Mouse (Mus musculus): ENCODE data around the gene Slc32a1. TPM values are rescaled to one million over a fixed set of nuclear protein-coding genes. Genes with fewer than 3 reads are reported as not detected.

Slc32a1 gene
- total RNA-seq, 2 experiments from 2014 or later = not detected

DNA sequence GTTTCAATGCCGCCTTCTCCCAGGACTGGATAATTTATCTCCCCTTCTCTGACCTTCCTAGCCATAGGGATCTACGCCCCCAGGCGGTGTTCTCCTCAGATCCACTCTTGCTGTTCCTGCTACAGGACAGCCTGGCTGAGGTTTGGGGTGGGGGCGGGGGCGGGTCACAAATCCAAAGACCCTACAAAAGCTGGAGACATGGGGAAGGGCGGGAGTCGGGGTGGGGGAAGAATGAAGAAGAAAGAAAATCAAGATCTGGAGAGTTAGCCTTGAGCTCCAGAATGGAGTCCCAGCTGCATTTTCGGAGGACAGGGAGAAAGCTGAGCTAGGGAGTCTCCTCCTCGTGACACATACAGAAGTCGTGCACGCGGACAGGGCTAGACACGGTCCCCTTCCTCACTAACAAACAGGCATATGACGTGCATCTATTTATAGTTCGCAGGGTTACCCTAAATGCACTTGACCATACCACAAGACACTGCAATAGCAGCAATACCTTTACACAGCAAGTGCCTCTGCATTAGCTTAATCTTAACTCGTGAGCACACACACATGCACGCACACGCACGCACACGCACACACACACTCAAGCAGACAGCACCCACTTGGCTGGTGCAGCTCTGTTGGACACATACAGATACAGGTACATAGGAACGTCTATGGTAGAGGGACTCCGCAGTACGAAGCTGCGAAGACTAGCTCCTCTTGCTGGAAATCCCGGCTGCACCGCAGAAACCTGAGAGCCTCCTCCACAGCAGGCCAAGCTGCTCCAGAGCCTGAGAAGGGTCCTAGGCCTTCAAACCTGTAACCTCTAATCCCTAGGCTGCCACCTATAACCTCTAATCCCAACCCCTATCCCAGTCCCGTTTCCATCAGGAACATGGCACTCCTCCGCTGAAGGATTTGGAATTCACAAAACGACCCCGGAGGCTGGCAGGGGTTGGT, 1.4 kb downstream of the Slc32a1 start:
- no peak for ATAC-seq (ENCODE audit: poor library complexity, severe bottlenecking)

DNA sequence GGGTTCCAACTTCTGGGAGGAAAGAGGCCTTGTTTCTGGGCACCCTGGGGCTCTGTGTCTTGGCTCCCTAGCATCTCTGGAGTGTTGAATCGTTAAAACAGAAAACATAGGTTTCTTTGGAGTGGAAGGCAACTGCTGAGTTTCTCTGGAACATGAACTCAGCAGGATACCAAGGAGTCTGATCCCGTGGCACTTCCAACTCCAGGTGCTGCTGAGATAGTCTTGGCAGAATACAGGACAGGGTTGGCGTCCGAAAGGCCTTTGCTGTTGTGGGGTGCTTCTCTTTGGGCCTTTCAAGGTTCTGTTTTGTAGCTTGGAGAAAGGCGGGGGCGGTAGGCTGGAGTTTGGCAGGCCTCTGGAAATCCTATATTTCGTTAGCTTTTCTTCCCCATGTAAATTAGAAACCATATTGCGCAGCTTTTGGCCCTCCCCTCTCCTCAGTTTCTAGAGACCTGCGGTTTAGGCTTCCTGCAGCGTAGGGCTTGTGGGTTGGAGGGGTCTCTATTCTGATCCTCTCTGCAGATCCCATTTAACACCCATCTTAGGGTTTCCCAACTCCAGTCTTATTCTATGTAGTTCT, 2.2 kb downstream of the Slc32a1 start:
- 0 out of 2 replicates have a peak, but pooled peaks have one; percentile 3 for ATAC-seq (ENCODE audit: poor library complexity, severe bottlenecking)

DNA sequence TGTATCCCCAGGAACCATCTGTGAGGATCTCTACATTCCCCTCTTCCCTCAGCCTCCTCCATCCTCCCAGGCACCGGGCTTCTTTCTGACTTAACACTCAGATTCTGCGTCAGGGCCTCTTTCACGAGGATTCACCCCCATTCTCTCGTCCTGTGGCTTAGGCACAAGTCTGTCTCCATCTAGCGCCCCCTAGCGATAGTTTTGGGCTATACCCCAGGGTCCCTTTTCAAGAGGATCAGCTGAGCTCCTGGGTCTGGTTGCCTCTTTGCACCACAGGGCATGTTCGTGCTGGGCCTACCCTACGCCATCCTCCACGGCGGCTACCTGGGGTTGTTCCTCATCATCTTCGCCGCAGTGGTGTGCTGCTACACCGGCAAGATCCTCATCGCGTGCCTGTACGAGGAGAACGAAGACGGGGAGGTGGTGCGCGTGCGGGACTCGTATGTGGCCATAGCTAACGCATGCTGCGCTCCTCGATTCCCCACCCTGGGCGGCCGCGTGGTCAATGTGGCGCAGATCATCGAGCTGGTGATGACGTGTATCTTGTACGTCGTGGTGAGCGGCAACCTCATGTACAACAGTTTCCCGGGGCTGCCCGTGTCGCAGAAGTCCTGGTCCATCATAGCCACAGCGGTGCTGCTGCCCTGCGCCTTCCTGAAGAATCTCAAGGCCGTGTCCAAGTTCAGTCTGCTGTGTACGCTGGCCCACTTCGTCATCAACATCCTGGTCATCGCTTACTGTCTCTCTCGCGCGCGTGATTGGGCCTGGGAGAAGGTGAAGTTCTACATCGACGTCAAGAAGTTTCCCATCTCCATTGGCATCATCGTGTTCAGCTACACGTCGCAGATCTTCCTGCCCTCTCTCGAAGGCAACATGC, 3.2 kb downstream of the Slc32a1 start:
- peak; percentile 55 for ATAC-seq (ENCODE audit: poor library complexity, severe bottlenecking)

DNA sequence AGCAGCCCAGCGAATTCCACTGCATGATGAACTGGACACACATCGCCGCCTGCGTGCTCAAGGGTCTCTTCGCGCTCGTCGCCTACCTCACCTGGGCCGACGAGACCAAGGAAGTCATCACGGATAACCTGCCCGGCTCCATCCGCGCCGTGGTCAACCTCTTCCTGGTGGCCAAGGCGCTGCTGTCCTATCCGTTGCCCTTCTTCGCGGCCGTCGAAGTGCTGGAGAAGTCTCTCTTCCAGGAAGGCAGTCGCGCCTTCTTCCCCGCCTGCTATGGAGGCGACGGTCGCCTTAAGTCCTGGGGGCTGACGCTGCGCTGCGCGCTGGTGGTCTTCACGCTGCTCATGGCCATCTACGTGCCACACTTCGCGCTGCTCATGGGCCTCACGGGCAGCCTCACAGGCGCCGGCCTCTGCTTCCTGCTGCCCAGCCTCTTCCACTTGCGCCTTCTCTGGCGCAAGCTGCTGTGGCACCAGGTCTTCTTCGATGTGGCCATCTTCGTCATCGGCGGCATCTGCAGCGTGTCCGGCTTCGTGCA, 3.9 kb downstream of the Slc32a1 start:
- ATAC-seq (ENCODE audit: poor library complexity, severe bottlenecking) = peak; percentile 37

DNA sequence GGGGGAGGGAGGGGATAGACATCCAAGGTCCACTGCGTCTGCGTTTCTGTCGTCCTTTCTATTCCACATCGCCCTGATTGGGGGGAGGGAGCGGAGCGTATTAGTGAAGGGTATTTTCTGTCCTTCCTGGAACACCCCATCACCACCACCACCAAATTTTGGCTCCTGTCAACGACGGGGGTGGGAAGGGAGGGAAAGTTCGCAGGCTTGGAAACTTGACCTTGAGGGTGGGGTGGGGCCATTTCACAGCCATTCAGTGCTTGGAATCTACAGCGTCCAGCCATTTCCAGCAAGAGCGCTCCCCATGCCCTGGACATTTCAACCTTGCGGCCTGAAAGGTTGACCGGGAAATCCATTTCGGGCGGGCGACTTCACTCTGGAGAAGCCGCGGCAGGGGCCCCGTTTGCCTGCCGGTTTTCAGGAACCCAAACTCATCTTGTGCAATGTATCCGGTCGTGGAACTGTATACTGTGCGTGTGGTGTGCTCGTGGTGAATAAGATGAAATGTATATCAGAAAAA, 4.7 kb downstream of the Slc32a1 start:
- 0 out of 2 replicates have a peak, but pooled peaks have one; percentile 18 for ATAC-seq (ENCODE audit: poor library complexity, severe bottlenecking)

DNA sequence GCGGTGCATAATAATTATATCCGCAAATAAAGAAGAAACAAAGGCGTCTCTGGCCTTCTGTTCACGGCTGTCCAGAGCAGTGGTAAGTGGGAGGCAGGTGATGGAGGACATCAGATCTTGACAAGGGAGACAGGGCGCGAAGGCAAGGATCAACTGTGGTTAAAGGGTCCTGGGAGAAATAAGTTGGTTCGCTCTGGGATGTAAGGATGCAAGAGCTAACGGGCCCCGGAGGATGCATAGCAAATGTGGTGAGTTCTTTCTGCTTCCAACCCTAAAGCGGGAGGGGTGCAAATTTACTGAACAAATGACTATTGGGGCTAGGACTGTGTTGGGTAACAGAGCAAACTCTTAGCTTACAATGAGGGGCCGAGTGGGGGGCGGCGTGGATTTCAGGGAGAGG, 5.1 kb downstream of the Slc32a1 start:
- ATAC-seq (ENCODE audit: poor library complexity, severe bottlenecking) = no peak

DNA sequence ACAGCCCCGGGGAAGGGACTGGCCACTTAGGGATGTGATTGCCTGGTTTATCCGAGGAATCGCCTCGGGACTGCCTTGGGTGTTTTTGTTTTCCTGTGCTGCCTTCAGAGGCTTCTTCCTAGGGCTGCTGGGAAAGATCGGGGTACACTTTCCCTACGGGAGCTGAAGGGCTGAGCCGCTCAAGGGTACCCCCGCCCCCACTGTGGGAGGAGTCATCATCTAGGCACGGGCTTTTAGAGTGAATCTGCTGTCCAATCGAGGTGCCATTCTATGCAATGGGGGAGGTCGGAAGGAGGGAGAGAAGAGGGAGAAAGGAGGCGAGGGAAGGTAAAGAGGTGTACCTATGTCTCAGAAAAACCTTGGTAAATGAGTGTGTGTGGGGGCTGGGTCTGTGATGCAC, 5.7 kb downstream of the Slc32a1 start:
- ATAC-seq (ENCODE audit: poor library complexity, severe bottlenecking) = no peak

DNA sequence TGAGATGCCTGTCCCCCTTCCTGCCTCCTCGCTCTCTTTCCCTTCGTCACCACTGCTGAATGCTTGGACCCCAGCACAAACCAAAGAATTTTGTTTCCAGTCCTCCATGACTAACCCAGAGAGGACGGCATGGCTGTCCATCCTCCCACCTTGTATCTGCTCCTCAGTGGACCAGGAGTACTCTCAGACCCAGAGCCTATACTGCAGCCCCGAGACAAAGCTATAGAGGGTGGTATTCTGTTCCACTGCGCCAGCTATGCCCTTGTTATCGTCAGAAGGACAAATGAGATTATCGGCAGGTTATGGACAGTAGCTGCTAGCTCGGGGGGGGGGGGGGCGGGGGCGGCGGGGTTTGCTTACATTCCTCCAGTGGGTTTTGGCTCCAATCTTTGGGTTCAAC, 6.2 kb downstream of the Slc32a1 start:
- ATAC-seq (ENCODE audit: poor library complexity, severe bottlenecking) = no peak

DNA sequence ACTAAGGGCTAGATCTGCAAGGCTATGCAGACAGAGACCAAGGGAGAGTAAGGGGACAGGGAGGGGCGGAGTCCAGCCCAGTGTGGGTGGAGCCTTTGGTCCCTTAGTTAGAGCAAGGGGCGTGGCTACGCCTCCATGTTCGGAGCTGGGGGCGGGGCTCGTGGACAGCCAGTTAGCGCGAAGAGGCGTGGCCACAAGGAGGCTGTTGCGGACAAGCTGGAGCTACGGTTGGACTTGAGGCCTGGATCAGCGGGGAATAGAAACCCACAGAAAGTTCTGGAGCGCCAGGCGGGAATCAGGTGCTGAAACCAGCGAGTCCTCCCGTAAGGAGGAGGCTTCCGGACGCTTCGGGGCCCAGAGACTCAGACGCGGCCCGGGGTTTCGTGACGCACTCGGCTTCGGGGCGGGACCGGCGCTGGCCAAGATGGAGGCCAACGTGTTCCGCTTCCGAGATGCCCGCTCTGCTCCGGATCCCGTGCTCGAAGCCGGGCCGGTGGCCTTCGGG, 14.2 kb downstream of the Slc32a1 start, which contains the start of gene Actr5:
TSS of gene Actr5 (plus strand) at position 171 of the 505 bp plus-strand sequence.
- peak; percentile 98 for ATAC-seq (ENCODE audit: poor library complexity, severe bottlenecking)

DNA sequence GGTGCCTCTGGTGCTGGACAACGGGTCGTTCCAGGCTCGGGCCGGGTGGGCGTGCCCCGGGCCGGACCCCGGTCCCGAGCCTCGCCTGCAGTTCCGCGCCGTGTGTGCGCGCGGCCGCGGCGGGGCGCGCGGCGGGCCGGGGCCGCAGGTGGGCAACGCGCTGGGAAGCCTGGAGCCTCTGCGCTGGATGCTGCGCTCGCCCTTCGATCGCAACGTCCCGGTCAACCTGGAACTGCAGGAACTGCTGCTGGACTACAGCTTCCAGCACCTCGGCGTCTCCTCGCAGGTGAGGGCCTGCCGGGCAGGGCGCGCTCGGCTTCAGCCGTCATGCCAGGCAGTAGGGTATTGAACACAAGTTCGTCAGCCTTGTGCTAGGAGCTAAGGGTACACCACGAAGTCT, 14.7 kb downstream of the Slc32a1 start:
- 0 out of 2 replicates have a peak, but pooled peaks have one; percentile 6 for ATAC-seq (ENCODE audit: poor library complexity, severe bottlenecking)

DNA sequence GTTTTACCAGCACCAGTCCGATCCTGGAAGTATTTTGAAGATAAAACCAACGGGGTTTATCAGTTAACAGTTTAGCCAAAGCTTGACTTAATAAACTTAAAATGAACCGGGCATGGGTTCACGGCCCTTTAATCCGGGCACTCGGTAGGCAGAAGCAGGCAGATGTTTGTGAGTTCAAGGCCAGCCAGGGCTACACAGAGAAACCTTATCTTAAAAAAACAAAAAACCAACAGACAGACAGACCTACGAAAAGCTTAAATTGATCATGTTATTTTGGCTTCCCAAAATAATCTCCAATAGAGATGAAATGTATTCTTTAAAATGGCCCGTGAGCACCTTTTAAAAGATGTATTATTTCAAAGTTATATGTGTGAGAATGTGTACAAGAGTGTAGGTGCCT, 15.1 kb downstream of the Slc32a1 start:
- ATAC-seq (ENCODE audit: poor library complexity, severe bottlenecking) = no peak

DNA sequence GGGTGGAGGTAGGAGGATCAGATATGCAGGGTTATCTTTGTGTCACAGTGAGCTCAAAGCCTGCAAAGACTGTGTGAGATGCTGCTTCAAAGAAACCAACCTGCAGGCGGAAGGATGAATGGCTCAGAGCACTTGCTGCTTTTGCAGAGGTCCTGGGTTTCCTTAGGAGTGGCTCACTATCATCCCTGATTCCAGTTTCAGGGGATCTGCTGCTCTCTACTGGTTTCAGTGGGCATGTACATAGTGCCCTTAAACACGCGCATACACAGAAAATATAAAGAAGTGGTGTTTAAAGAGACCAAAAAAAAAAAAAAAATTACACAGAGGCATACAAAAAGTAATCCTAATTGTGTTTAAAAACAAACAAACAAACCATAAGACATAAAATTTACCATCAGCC, 18.3 kb downstream of the Slc32a1 start:
- no peak for ATAC-seq (ENCODE audit: poor library complexity, severe bottlenecking)

DNA sequence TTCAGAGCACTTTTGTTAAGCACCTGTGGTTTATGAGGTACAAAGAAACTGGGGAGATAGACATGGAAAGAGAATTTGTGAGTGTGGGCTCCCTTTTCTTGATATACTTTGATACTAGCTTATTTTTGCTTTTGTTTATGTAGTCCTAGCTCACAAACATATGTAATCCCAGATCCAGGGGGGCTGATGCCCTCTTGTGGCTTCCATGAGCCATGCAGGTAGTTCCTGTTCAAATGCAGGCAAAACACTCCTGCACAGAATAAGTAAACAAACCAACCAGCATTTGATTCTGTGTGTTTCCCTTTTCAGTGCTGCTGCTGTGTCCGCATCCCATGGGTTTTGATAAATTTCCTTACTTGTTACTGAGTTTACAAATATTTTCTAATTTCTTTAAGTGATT, 18.8 kb downstream of the Slc32a1 start:
- no peak for ATAC-seq (ENCODE audit: poor library complexity, severe bottlenecking)

DNA sequence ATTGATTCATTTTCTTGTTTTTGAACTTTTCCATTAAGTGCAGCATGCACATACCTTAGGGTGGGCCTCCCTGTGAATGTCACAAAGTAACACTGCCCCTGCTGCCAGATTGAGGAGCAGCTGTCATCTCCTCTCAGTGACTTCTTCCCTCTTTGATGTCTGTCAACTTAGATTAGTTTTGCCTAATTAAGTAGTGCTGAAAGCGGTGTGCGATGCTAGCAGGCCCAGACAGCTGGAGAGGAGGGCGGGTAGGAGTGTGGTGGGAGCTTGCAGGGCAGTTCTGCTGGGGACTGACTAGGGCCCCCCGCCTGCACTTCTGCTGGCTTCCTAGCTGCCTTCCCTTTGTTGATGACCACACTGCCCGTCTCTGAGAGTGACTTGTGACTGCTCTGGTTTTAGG, 21.3 kb downstream of the Slc32a1 start:
- ATAC-seq (ENCODE audit: poor library complexity, severe bottlenecking) = no peak

DNA sequence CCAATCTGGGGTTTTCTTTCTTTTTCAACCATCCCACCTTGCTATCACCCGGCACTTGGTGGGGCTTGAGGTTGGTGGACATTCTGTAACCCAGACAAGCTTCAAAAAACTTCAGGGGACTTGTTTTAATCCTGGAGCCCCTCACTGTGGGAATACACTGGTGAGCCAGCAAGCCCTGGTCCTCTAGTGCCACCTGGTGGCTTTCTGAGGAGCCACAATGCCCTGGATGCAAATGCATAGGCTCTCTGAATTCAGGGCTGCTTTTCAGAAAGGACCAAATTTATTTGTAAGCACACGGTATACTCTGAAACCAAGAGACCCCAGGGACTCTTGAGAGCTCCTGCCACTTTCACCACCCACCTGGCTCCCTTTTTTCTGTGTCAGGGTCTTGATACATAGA, 31.3 kb downstream of the Slc32a1 start:
- ATAC-seq (ENCODE audit: poor library complexity, severe bottlenecking) = peak; percentile 91

DNA sequence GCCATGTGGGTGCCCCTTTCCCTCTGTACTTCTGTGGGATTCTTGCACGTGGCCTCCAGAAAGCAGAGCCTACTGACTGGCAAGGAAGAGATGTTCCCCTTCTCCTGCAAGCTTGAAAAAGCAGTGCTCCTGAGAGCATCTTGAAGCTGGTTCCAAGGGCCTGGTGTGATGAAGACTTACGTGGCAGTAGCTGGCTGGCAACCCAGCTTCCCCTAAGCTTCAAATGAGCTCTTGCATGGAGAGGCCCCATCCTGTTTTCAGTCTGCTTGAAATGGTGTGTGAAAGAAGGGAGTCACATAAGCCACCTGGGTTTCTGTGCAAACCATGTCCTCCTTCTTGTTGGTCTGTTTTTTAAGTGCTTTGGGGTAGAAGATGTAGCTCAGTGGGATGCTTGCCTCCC, 32.0 kb downstream of the Slc32a1 start:
- ATAC-seq (ENCODE audit: poor library complexity, severe bottlenecking) = no peak

DNA sequence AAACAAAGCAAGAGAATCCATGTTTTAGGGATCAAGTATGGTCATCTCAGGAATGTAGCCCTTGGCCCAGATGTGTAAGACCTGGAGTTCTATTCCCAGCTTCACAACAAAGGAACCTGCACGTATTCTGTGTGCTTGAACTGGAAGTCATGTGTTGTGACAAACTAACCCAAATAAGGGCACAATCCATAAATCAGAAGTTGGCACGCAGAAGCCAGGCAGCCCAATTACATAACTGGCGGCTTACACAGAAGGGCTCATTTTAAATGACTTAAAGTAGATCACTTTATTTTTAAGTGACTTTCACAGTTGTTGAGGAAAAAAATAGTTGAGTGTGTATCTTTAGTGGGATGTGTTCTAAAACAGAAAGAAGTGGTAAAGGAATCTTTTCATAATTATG, 33.2 kb downstream of the Slc32a1 start:
- ATAC-seq (ENCODE audit: poor library complexity, severe bottlenecking) = no peak

DNA sequence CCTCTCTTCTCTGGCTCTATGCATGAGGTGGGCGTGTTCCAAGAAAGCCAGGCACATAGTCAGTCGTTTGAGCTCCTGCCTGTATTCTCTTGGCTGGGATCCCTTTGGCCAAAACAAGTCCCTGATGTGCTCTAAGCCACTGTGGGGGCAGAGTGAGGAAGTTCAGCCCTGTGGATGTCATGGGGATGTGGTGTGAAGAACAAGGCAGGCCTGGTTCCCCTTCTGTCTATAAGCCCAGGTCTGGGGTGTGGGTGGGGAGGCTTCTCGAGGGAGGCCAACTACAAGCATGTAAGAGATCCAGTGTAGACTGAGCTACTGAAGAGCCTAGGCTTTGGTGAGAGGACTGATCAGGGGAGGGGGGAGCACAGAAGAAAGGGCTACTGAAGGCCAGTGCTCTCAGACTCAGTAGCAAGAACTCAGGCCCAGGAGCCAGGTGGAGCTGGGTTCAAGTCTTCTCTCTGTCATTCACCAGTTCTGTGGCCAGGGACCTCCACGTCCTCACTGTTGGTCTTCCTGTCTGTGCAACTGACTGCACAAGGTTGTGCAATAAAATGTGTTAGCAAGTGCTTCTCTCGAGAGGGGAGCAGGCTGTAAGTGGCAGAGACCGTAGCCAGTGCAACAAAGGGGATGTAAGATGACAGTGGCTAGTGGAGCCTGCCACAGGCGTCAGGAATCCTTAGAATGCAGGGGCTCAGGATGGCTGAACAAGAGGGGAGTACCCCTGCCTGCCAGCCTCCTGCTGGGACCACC, 40.8 kb downstream of the Slc32a1 start:
- peak; percentile 81 for ATAC-seq (ENCODE audit: poor library complexity, severe bottlenecking)

DNA sequence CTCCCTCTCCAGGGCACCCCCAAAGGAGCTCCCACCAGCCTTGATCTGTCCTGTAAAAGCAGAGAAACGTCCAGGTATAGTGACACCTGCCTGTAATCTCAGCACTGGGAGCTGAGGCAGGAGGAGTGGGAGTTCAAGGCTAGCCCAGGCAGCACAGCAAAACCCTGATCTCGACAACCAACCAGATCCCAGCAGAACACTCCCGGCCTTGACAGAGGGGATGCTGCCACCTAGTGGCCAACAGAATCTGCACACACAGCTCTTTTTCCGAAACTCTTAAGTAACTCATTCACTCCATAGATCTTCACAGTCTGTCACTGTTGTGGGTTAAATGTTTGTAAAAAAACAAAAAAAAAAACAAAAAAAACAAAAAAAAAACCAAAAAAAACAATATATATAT, 42.4 kb downstream of the Slc32a1 start:
- peak; percentile 80 for ATAC-seq (ENCODE audit: poor library complexity, severe bottlenecking)

DNA sequence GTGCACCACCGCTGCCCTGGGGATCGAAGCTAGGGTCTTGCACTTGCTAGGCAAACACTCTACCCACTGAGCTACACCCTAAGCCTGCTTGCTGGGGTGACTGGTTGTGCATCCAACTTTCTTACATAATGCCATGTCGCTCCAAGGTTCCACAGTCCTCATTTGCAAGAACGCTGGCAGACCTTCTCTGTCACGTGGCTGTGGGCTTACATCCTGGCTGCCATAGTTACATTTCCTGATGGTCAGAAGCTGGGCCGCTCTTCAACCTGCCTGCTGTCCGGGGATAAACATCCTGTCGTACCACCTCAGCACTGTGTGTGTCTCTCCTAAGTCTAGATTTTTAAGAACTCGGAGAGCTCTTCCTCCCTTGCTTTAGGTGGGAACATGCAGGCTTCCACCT, 44.1 kb downstream of the Slc32a1 start:
- no peak for ATAC-seq (ENCODE audit: poor library complexity, severe bottlenecking)
